Mouse (Mus musculus): ENCODE data around the gene Slc2a1. TPM values are rescaled to one million over a fixed set of nuclear protein-coding genes. Genes with fewer than 3 reads are reported as not detected.

Slc2a1 gene
- total RNA-seq, 2 experiments from 2014 or later: 19.8 to 20.2 TPM

DNA sequence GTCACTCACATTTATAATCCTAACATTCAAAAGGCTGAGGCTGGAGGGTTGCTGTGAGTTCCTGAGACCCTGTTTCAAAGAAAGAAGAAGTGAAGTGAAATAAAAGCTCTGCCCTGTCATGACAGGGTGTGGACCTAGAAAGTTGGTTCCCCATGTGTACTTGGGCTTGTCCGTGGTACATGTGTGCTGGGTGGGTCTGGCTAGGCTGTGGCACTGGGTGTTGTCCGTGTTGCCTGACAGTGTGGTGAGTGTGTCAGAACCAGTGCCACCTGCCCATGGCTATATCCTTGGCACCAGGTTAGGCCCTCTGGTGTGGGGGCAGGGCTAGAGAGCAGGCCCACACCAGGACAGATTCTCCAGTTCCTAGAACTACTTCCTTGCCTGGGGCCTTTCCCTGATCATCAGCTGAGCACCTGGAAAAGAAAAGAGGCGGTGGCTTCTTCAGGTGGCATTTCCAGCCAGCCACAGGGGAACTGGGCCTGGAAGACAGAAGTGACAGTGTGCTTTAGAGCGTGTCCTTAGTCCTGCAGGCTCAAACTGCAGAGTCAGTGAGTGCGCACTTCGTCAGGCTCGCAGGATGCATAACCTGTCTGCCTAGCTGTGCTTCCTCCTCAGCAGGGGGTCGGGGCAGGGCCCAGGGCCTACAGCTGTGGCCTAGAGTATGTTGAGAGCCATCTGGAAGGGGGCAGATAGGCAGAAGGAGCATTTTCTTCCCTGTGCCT lies 22.8 kb downstream of the Slc2a1 start:
- DNase-seq: no peak

- DNase-seq: no peak
Observed at GRCm38 (mm10) chr4:119133306-119133705, 24.8 kb downstream of the Slc2a1 start.

GRCm38 (mm10) chr4:119133860-119134259 lies 25.3 kb downstream of the Slc2a1 start:
- DNase-seq: no peak

- DNase-seq: no peak
Observed at GRCm38 (mm10) chr4:119137313-119137712, 28.8 kb downstream of the Slc2a1 start.

- peak; percentile 83 for DNase-seq
Observed at GRCm38 (mm10) chr4:119138171-119138570, 29.7 kb downstream of the Slc2a1 start.

- no peak for DNase-seq
Observed at GRCm38 (mm10) chr4:119138776-119139175, 30.3 kb downstream of the Slc2a1 start.

DNA sequence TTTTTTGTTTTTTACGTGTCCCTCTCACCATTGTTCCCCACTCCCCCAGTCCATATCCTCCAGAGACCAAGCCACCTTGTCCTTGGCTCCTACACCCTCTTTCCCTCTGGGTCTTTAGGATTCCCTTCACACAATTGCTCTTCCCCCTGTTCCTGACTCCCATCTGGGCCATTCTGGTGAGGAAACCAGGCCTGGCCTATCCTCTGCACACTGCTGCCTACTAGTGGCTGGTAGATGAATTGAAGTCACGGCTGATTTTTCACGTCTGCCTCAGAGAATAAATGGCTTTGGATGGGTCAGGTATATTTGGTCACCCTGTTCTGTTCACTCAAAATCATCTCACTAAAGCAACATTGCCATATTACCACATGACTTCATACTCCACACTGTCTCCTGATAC lies 31.6 kb downstream of the Slc2a1 start:
- DNase-seq: peak; percentile 21 to 64

DNA sequence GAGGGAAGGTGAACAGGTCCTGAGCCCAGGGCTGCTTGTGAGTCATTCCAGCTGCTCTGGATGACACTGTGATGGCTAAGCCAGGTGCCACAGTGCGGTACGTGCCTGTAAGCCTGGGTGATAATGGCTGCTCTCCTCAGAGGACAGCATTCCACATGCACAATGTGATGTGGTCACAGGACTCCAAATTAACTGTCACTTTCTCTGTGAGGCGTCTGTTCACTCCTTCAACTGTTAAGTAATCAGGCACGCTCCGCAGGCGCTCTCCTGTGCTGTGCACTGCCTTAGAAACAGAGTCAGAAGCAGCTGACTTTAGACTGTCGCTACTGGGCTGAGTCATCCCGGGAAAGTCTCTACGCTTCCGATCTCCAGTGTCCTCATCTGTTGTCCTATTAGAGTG lies 32.7 kb downstream of the Slc2a1 start:
- no peak for DNase-seq

- peak; percentile 76 to 80 for DNase-seq
Observed at GRCm38 (mm10) chr4:119142230-119142871, 33.8 kb downstream of the Slc2a1 start.

- DNase-seq: peak; percentile 52 to 63
Observed at GRCm38 (mm10) chr4:119146816-119147215, 38.3 kb downstream of the Slc2a1 start.

DNA sequence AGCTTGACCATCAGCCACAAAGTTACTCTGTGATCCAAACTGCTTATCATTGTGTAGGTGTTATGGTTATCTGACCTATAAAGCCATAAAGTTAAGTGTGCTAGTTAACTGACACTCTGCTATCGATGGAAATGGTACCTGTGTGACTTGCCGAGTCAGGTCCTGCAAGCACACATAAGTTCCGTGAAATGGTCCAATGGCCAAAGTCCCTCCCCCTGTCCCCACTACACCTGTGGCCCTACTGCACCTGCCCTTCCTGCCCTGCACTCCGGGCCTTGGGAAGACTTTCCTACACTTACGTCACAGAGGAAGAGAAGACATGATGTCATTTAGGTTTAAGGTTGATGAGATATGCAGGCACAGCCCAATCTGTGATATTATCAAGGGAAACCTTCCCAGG lies 38.8 kb downstream of the Slc2a1 start:
- DNase-seq: no peak

DNA sequence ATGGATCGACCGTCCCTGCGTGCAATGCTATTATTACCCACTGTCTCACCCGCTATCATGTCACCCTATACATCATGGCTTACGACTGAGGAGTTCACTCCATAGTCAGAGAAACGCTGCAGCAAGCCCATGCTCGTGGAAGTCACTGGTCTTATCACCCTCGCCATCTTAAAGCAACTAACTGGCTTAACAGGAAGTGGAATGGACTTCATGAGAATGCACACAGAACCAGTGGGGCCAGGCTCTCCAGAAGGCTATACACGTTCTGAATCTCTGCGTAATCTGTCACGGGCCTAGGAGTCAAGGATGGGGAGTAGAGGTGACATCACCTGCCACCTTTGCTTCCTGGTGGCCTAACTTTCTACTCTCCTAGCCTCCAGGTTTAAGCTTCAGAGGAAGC lies 40.2 kb downstream of the Slc2a1 start:
- DNase-seq: no peak

DNA sequence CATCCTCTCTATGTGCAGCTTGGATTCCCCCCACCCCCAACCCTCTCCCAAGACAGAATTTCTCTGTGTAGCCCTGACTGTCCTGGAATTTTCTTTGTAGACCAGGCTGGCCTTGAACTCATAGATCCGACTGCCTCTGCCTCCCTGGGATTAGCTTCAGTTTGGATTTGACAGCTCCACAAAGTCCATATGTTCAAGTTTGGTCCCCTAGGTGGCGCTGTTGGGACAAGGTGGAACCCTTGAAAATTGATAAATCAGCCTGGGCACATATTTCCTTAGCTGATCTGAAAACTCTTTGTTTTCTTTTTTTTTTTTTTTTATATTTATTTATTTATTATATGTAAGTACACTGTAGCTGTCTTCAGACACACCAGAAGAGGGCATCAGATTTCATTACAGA lies 48.7 kb downstream of the Slc2a1 start:
- peak; percentile 72 to 79 for DNase-seq

GRCm38 (mm10) chr4:119157891-119158290 lies 49.4 kb downstream of the Slc2a1 start:
- no peak for DNase-seq

- no peak for DNase-seq
Observed at GRCm38 (mm10) chr4:119161358-119161757, 52.8 kb downstream of the Slc2a1 start.

DNA sequence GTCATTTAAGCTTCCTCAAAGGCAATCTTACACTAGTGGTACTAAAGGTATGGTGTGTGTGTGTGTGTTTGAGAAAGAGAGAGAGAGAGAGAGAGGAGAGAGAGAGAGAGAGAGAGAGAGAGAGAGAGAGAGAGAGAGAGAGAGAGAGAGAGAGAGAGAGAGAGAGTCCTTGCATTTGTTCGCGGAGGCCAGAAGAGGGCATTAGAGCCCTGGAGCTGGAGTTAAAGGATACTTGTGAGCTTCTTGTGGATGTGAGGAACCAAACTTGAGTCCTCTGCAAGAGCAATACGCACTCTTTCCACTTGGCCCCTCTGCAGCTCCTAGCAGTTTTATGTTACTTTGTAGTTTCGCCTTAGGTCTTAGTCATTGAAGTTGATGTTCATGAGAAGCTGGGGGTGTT lies 54.5 kb downstream of the Slc2a1 start:
- no peak for DNase-seq

DNA sequence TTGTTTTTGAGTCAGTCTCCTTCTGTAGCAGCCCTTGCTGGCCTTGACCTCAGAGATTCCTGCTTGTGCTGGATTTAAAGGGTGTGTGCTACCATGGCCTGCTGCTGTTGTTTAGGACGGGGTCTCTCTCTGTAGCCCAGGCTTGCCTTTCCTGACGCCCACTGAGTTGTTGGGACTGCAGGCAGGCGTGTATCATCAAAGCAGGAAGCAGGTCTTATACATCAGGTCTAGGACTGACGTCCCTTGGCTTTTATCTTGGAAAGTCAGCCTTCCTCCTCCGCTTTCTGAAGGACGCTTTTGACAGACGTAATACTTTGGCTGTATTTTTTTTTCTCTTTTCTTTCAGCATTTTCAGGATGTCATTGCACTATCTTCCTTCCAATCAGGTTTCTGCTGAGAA lies 57.4 kb downstream of the Slc2a1 start:
- DNase-seq: no peak

- no peak for DNase-seq
Observed at GRCm38 (mm10) chr4:119167068-119167467, 58.6 kb downstream of the Slc2a1 start.

DNA sequence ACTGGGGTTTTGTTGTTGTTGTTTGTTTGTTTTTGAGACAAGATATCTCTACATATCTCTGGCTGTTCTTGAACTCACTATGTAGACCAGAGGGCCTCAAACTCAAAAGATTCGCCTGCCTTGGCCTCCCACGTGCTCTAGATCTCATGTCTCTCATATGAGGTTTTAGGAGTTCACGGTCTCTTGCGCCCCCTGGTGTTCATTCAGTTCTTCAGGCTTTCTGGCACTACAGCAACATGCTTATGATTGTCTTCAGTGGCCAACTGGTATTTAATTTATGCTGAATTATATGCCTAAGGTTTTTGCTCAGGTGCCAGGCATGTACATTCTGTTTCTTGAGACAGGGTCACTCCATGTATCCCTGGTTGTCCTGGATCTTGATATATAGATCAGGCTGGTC lies 59.2 kb downstream of the Slc2a1 start:
- DNase-seq: peak; percentile 83 to 86

GRCm38 (mm10) chr4:119172919-119173650 lies 64.6 kb downstream of the Slc2a1 start:
- no peak for DNase-seq

DNA sequence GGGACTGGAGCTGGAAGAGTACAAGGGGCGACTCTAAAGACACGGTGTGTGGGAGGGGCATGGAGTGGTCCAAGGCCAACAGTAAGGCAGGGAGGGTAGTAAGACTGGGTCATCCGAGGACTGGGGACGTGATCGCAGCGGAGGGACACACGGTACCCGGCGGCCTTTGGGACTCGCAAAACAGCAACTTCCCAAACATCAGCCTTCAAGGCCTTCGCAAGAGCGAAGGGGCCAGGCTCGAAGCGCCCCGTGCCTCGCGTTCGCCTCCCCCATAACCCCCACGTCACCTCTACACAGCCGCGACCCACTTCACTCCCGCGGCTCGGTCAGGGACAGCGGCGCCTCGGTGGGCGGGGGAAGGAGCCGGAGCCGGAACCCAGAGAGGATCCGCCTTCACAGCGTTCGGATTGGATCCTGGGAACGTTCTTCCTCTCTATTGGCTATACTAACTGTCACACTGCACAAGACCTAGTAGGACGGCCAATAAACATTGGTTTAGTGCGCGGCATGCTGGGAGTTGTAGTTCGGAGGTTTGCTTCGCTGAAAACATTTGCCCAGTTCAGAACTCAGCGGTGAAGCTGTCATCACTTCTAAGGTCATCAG lies 65.4 kb downstream of the Slc2a1 start, which contains the start of gene Zfp691:
Gene Zfp691 (minus strand): TSS at position 345 of the 603 bp plus-strand sequence.
- peak; percentile 94 for DNase-seq

DNA sequence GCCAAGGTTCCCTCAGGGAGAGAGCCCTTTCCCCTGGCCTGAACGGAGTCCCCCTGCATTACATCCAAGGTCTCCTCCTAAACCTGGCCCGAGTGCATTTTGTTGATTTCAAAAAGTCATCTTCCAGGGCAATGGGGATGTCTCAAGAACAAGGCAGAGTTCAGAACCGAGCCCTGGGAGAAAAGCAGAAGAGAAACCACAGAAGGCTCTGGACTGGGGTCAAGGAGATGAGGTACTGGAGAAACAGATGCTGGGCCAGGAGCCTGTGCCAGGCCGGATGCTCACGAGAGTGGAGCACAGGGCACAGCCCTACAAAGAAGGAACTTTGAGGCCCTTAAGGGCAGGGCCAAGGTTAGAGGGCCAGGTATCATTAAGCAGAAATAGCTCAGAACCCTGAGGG lies 69.2 kb downstream of the Slc2a1 start:
- DNase-seq: no peak

GRCm38 (mm10) chr4:119178331-119178730 lies 69.8 kb downstream of the Slc2a1 start:
- DNase-seq: peak; percentile 23 to 34

Measured in adrenal gland, postnatal 36 days (tissue).